Mouse (Mus musculus) ovary, adult 10 weeks (tissue): ENCODE data around the gene Tbc1d2. TPM values are rescaled to one million over a fixed set of nuclear protein-coding genes. Genes with fewer than 3 reads are reported as not detected.

Experiments used
- polyA plus RNA-seq: library from polyadenylated mRNA; stranded (reverse); fragments of 350-450 nt; fragmentation: Illumina TruSeq; extraction: RNeasy Lipid Tissue Mini Kit (QIAGEN cat#74804); gene quantifications from one replicate; pipeline ENCODE4 v1.2.3, GENCODE M21; 2014

Tbc1d2 gene
- polyA plus RNA-seq = 0.31 TPM

DNA sequence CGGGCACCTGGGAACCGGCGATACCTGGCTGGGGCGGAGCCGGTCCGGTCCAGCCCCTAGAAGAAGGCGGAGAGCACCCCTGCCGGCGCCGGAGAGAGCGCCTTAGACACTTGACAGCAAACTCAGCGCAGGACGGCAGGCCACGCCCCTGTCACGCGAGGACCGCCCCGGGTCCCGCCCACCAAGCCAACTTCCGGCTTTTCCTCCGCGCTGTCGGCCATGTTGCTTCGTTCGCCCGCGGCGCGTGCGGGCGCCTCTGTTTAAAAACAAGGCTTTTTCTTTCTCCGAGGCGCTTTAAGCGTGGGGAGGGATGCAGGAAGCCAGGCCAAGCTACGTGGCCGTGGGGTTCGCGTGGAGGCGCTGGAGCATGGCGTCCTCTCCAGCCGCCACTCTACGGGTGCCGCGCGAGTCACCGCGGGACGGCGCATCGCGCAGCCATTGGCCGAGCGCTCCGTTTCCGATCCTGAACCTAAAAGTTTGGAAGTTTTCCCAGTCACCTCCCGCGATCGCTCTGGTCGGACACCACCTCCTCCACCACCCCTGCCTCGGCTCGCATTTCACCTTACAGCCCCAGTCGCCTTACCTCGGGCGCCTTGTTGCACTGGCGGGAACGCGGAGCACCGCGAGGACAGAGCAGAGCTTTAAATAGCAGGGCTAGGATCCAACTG, at the start of gene Tbc1d2:
TSS of gene Tbc1d2 (minus strand) at position 124 of the 668 bp plus-strand sequence.

DNA sequence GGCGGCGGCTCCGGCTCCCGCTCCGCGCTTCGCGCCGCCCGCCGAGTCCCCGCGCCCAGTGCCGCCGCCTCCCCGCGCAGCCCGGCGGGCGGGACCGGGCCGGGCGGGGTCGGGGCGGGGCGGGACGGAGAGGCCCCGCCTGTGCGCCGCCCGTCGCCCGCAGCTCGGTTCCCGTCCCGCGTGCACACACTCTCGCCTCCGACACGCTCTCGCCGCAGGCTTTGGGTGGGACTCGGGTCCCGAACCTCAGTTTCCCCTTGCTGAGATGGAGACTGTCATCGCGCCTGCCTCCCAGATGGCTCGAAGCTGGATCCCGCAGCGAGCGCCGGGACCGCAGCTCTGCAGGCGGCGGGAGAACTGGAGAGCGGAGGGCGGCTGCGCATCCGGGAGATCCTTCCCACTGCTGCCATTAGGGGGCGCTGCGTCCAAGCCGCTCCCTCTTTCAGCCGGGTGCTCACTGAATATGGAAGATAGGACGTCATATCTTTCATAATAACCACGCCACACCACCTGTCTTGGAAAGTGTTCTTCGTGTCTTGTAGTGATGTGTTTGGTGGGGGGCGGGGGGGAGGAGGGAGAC, 48.1 kb downstream of the Tbc1d2 start, which contains the start of gene Coro2a:
TSS of gene Coro2a (minus strand) at position 359 of the 580 bp plus-strand sequence.

Other genes starting within 250 kb of the Tbc1d2 start
- gene Hemgn, start 236.7 kb downstream of the Tbc1d2 start, polyA plus RNA-seq = not detected
- 633 TPM for gene Anp32b, start 199.3 kb downstream of the Tbc1d2 start, polyA plus RNA-seq
- gene Nans, start 161.0 kb downstream of the Tbc1d2 start, polyA plus RNA-seq = 9.6 TPM
- 22.3 TPM for gene Trim14, start 114.1 kb downstream of the Tbc1d2 start, polyA plus RNA-seq
- 13.3 TPM for gene Coro2a, start 48.0 kb downstream of the Tbc1d2 start, polyA plus RNA-seq